Mouse (Mus musculus): ENCODE results near the gene Hspb9. TPM values are rescaled to one million over a fixed set of nuclear protein-coding genes. Genes with fewer than 3 reads are reported as not detected.
A peak's percentile ranks its signal among the peaks of the same experiment; 100 is the strongest.

Gene Hspb9
- total RNA-seq, 2 experiments from 2014 or later = not detected

- peak in 1 of 2 experiments; percentile 31 for DNase-seq (ENCODE audit: low spot score in 2 of 2)
These were observed 45.3 kb downstream of the Hspb9 start for GRCm38 (mm10) chr11:100758707-100759610.

- DNase-seq (ENCODE audit: low spot score in 2 of 2) = peak; percentile 93 to 95
These were observed 46.1 kb downstream of the Hspb9 start, which contains the start of gene Kcnh4 for GRCm38 (mm10) chr11:100759611-100760233. Kcnh4 (minus strand) TSS chr11:100759942.

GRCm38 (mm10) chr11:100761547-100762045 lies 47.9 kb downstream of the Hspb9 start:
- DNase-seq (ENCODE audit: low spot score in 2 of 2) = peak; percentile 91 to 93

- no peak for DNase-seq (ENCODE audit: low spot score in 2 of 2)
These were observed 49.2 kb downstream of the Hspb9 start, which contains the start of gene Hcrt for GRCm38 (mm10) chr11:100762831-100763230. Hcrt (minus strand) TSS chr11:100762931.

Other genes starting within 250 kb of the Hspb9 start
- 100 to 1,000 TPM; 104 to 106 TPM for gene Klhl11, start 241.1 kb upstream of the Hspb9 start, total RNA-seq (2021)
- 100 to 1,000 TPM; 133 to 140 TPM for gene Acly, start 185.8 kb upstream of the Hspb9 start, total RNA-seq (2021)
- 1 to 10 TPM in 1 of 2 experiments, under 1 TPM in 1; 0.98 to 1.5 TPM for gene Ttc25, start 168.2 kb upstream of the Hspb9 start, total RNA-seq (2021)
- 100 to 1,000 TPM in 1 of 2 experiments, 10 to 100 TPM in 1; 92.4 to 131 TPM for gene Cnp, start 138.9 kb upstream of the Hspb9 start, total RNA-seq (2021)
- 10 to 100 TPM; 11.7 to 13.0 TPM for gene Nkiras2, start 94.6 kb upstream of the Hspb9 start, total RNA-seq (2021)
- gene Dnajc7, start 93.7 kb upstream of the Hspb9 start, total RNA-seq (2021) = 100 to 1,000 TPM; 258 to 267 TPM
- under 1 TPM; 0.35 to 0.66 TPM for gene Zfp385c, start 21.4 kb upstream of the Hspb9 start, total RNA-seq (2021)
- gene Dhx58, start 9.6 kb upstream of the Hspb9 start, total RNA-seq (2021) = 1 to 10 TPM; 1.8 to 2.4 TPM
- 10 to 100 TPM; 63.2 to 63.3 TPM for gene Kat2a, start 1.4 kb upstream of the Hspb9 start, total RNA-seq (2021)
- 100 to 1,000 TPM; 152 to 162 TPM for gene Rab5c, start 24.4 kb downstream of the Hspb9 start, total RNA-seq (2021)
- 10 to 100 TPM; 12.9 to 15.9 TPM for gene Kcnh4, start 46.1 kb downstream of the Hspb9 start, total RNA-seq (2021)
- gene Hcrt, start 49.1 kb downstream of the Hspb9 start, total RNA-seq (2021) = not detected
- 1 to 10 TPM; 7.0 to 8.6 TPM for gene Ghdc, start 57.1 kb downstream of the Hspb9 start, total RNA-seq (2021)
- gene Stat5b, start 136.9 kb downstream of the Hspb9 start, total RNA-seq (2021) = 10 to 100 TPM; 26.8 to 28.0 TPM
- 1 to 10 TPM; 1.8 to 2.5 TPM for gene Stat5a, start 145.5 kb downstream of the Hspb9 start, total RNA-seq (2021)
- gene Stat3, start 225.7 kb downstream of the Hspb9 start, total RNA-seq (2021) = 10 to 100 TPM; 38.8 to 46.7 TPM

Data from left cerebral cortex, adult 18-20 months (tissue).